Mouse (Mus musculus) testis, postnatal 14 days (tissue): Measurements from ENCODE around the gene Arl8a.
A peak's percentile ranks its signal among the peaks of the same experiment; 100 is the strongest.
"Not testable (repeated sequence)": the region's sequence is repeated elsewhere in the genome, so short reads cannot be mapped to it uniquely, and the experiment has no call there.

Experiments
- DNase-seq: peaks from one replicate; pipeline ENCODE4 v3.0.0; 2021; ENCODE audit warnings: low spot score

Gene Arl8a

DNA sequence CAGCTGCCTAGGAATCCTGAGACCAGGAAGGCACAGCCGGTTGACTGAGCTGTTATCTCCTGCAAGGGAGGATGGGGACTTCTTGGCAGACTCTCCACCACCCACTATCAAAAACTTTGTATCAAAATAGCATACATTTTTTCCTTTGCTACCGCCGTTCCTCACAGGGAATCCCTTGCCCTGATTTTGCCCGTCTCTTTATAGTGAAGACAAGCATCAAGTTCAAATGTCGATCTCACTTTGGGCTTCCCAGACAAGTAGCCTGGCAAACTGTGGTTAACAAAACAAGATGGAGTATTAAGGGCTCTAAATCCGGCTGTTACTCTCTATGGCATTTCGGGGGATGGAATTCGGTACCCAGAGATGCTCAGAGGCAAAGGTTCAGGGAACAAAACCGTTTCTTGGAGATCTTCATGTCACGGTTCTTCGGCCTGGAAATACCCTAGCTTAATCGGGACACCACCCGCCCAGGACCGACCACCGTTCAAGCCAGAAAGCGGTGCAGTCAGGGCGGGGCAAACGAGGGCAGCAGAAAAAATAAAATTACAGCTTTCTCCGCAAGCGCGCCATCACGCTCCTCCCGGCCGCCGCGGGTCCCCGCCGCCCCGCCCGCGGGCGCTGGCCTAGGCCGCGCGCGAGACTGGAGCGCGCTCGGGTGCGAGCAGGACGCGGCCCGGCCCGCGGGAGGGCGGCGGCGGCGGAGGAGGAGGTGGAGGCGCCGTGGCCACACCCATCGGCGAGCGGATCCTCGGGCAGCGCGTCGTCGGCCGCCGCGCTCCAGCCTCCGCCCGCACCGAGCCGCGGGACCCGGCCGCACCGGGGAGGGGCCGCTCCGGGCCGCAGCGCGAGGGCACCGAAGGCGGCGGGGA lies at the start of gene Arl8a:
Gene Arl8a (plus strand): TSS at position 748 of the 869 bp plus-strand sequence.
- peak; percentile 76 for DNase-seq

- no peak for DNase-seq
Measured at GRCm38 (mm10) chr1:135097441-135097840, 49.2 kb upstream of the Arl8a start.

GRCm38 (mm10) chr1:135098441-135098840 lies 48.2 kb upstream of the Arl8a start:
- no peak for DNase-seq

DNA sequence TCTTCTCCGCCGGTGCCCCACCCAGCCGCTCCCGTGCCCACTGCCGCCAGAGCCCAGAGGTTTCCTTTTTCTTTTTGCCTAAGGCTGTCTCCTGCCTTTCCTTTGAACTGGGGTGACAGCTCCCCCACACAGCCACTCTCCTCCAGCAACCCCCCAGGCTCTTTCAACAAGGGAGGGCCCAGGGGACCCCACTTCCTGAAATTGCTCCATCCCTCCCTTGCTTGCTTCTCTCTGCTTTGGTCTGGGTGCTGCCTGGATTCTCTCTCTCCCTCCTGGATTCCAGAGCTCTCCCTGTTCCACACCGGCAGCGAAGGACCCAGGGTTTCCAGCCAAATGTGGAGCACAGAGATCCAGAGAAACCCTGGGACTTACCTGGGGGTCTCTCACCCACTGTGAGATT lies 46.2 kb upstream of the Arl8a start:
- no peak for DNase-seq

- DNase-seq = no peak
Measured at GRCm38 (mm10) chr1:135105124-135105523, 41.5 kb upstream of the Arl8a start, which contains the start of gene Lgr6. Lgr6 (minus strand) TSS chr1:135105276.

GRCm38 (mm10) chr1:135105951-135106350 lies 40.7 kb upstream of the Arl8a start:
- peak; percentile 68 for DNase-seq

DNA sequence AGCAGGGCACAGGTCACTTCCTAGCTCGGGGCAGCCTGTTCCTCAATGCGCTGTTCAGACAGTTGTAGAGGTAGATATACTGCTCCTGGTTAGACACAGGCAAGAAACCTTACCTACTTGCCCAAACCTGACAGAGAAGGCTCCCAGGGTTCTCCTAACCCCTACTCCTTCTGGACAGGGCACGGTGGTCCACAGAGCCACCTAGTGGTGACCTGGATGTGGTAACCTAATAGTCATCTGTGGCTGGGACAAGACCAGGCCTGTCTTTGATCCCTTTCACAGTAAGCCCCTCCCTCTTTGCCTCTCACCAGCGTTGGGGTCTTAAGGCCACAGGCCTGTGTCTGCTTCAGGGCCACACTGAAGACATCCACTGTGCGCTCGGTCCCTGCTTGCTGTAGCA lies 38.0 kb upstream of the Arl8a start:
- DNase-seq = no peak

DNA sequence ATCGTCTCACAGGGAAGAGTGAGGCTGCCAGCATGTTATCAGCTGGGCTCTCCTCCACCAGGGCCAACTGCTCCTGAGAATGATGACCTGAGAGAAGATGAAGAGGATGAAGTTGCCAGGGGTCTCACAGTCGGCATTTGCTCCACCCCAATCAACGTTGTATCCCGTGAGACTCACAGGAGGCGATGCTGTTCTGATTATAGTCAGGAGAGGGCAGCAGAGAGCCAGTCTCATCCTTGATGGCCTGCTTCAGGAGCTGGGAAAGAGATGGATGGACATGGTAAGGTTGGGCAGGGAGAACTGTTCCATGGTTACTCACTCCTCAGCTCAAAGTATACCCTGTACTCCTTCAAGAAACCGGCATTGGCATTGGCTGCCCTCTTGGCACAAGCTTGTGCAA lies 36.5 kb upstream of the Arl8a start:
- DNase-seq = peak; percentile 39

DNA sequence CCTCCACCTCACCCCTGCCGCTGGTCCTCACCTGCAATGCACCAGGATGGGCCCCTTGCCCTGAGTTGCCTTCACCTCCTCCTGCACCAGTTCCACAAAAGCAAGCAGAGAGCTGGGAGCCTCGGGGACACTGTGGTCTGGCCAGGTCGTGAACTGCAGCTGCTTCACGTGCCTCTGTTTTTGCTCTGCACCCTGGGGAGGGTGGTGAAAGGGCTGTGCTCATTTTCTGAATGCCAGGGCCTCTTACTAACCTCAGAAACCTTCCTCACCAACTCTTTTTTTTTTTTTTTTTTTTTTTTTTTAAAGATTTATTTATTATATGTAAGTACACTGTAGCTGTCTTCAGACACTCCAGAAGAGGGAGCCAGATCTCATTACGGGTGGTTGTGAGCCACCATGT lies 35.4 kb upstream of the Arl8a start:
- DNase-seq = not testable (repeated sequence)

GRCm38 (mm10) chr1:135112661-135113060 lies 34.0 kb upstream of the Arl8a start:
- no peak for DNase-seq

- DNase-seq = no peak
Measured at GRCm38 (mm10) chr1:135124573-135125363, 21.9 kb upstream of the Arl8a start.

- peak; percentile 52 for DNase-seq
Measured at GRCm38 (mm10) chr1:135125990-135126389, 20.6 kb upstream of the Arl8a start.

GRCm38 (mm10) chr1:135126443-135127027 lies 20.1 kb upstream of the Arl8a start:
- no peak for DNase-seq

- no peak for DNase-seq
Measured at GRCm38 (mm10) chr1:135128011-135128441, 18.6 kb upstream of the Arl8a start.

- DNase-seq = peak; percentile 82
Measured at GRCm38 (mm10) chr1:135128986-135129385, 17.6 kb upstream of the Arl8a start.

DNA sequence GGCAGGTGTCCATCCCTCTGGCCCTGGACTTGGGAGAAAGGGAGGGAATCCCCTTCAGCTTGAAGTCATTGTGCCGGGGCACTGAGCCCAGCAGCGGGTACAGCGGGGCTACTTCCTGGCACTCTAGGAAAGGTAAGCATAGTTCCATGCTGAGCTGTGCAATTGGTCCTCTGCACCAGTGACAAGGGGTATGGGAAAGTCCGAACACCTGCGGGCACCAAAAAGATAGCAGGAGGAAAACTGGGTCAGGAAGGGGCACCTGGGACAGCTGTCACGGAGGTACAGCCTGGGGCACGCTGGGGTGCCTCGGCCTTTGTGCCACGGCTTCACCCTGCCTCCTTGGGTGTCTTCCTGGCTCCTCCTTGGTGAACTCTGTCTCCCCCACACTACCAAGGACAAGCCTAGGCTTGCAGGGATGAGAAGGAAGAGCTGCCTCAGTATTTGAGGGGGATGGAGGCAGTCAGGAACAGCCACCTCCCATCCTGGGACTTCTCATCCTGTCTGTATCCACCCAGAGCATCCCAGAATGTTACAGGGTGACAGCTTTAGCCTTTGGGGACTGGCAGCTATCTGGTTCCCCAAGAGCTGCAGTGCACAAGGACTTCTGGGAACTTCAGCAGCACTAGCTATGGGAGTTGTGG lies 17.0 kb upstream of the Arl8a start:
- DNase-seq = peak; percentile 65

DNA sequence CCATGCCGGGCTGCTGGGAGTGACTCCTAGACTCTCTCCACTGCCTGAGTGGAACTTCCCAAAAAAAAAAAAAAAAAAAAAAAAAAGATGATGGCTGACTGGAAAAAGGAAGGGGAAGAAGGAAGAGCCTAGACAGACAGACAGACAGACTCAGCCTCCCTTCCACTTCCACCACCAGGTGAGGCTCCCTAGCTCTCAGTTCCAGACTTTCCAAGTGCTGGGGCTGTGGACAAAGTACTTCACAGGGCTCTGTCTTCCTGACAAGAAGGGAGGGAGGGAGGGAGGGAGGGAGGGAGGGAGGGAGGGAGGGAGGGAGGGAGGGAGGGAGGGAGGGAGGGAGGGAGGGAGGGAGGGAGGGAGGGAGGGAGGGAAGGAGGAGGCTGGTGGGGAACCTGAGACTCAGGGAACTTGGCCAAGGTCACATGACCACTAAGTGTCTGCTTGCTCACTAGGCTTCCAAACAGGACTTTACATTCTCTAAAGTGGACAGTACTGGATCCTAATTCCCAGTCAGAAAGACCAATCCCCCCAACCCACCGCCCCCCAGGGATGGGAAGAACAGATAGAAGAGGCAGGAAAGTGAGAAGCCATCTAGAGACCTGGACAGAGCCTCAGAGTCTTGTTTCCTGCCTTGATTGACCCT lies 16.1 kb upstream of the Arl8a start:
- no peak for DNase-seq

- DNase-seq = no peak
Measured at GRCm38 (mm10) chr1:135131034-135131433, 15.6 kb upstream of the Arl8a start.

- DNase-seq = no peak
Measured at GRCm38 (mm10) chr1:135131560-135131959, 15.1 kb upstream of the Arl8a start.

GRCm38 (mm10) chr1:135132473-135132872 lies 14.2 kb upstream of the Arl8a start, which contains the start of gene Ptpn7:
Ptpn7 (plus strand) TSS chr1:135132700.
- peak; percentile 62 for DNase-seq

DNA sequence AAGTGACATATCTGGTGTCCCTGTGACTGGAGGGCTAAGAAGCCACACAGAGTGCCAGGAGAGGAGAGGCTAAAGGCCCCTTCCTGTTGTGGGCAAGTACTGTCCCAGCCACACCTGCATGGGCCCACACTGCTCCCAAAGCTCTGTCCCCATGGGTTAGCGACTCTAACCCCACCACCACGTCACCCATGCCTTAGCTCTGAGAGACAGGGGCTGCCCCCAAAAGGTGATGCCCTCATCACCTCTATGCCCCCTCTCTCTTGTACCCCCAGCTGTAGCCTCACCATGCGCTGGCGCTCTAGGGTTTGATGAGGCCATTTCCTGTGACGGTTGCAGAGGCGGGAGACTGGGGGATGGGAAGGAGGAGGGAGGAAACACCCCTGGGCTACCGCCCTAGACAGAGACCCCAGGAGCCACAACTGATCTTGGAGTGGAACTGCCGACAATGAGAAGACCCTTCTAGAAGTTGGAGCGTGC lies 13.7 kb upstream of the Arl8a start:
- DNase-seq = no peak
